Mouse (Mus musculus): ENCODE data around the gene Fbll1. TPM values are rescaled to one million over a fixed set of nuclear protein-coding genes. Genes with fewer than 3 reads are reported as not detected.
"Not testable (repeated sequence)": the region's sequence is repeated elsewhere in the genome, so short reads cannot be mapped to it uniquely, and the experiment has no call there.

The Fbll1 gene
- polyA plus RNA-seq, 1 experiment from 2014 or later: 4.8 TPM

DNA sequence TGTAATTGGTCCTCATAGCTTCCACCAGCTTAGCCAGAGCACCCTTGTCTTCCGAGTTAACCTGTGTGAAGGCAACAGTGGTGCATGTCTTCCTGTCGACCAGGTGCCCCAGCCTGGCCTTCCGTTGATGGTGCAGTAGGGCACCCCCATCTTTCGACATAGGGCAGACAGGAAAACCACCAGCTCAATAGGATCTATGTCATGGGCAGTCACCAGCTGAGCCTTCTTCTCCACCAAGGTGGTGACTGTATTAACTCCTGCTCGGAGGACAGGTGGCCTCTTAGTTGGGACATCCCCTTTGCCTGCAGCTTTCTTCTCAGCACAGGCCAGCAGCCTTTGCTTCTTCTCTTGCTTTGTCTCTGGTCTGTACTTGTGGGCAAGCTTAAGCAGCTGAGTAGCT lies 5.9 kb downstream of the Fbll1 start:
- H3K4me1 ChIP-seq (ENCODE audit: control insufficient read depth, insufficient read depth, low read depth, low read length); H3K9me3 ChIP-seq (ENCODE audit: control insufficient read depth, low read length); H3K27me3 ChIP-seq (replicated peaks; ENCODE audit: control insufficient read depth, insufficient read depth, low read length); H3K4me2 ChIP-seq (ENCODE audit: low read length); H3K4me3 ChIP-seq (ENCODE audit: low read length); H3K27ac ChIP-seq (ENCODE audit: low read depth, low read length); H3K9ac ChIP-seq (ENCODE audit: low read depth, low read length); ATAC-seq; H3K36me3 ChIP-seq (ENCODE audit: control insufficient read depth, insufficient read depth, low read length): not testable (repeated sequence)
- 87% methylated on average over 5 of the region's 5 CpGs for WGBS

DNA sequence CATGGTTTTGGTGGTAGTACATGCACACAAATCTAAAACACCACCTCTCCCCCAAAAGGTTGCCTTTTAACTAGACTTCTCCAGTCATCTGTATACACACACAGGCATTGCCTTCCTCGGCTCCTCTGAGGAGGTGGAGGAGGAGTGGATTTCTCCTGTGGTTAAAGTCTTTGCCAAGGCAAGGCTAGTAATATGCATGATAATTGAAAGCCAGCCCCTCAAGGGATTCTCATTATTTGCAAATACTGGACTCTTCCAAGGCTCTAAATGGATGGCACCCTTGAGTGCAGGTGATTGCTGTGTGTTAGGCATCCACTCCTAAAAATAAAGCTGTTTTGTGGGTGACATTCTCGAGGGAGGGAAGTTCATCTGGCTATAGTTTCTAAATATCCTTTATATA lies 10.2 kb downstream of the Fbll1 start:
- Histone ChIP-seq H3K9me3 (ENCODE audit: control insufficient read depth, low read length) (no peaks in the 10 kb centered on the region), H3K4me1 (ENCODE audit: control insufficient read depth, insufficient read depth, low read depth, low read length) (no peaks in the 10 kb centered on the region)
- no peak for ATAC-seq

DNA sequence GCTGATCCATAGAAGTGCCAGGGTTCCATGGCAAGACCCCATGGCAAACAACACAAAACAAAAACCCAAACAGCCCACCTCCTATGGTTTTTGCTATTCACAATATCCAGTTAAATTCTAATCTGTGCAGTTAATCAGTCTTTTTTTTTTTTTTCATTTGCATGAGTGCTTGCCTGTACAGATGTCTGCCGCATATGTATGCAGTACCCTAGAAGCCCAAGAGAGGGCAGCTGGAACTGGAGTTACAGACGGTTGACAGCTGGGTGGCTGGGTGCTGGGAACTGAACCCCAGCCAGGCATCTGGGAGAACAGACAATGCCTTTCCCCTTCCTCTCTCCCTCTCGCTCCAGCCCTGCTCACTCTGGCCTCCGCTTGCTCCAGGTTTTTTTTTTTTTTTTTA lies 14.1 kb downstream of the Fbll1 start:
- H3K4me2 ChIP-seq (ENCODE audit: low read length): no peak overlapping the region
- no peaks in the 10 kb centered on the region for H3K9me3 ChIP-seq (ENCODE audit: control insufficient read depth, low read length)
- ATAC-seq: no peak
- no peak overlapping the region for H3K4me3 ChIP-seq (ENCODE audit: low read length)
- no peak overlapping the region for H3K27ac ChIP-seq (ENCODE audit: low read depth, low read length)
- no peak overlapping the region for H3K9ac ChIP-seq (ENCODE audit: low read depth, low read length)
- no peaks in the 10 kb centered on the region for H3K27me3 ChIP-seq (replicated peaks; ENCODE audit: control insufficient read depth, insufficient read depth, low read length)
- no peaks in the 10 kb centered on the region for H3K4me1 ChIP-seq (ENCODE audit: control insufficient read depth, insufficient read depth, low read depth, low read length)
- WGBS: 98% methylated on average over 4 of the region's 4 CpGs
- H3K36me3 ChIP-seq (ENCODE audit: control insufficient read depth, insufficient read depth, low read length): peaks cover 35% of the 10 kb centered on the region

More for the DNA sequence above, 10.2 kb downstream of the Fbll1 start:
- Histone ChIP-seq H3K36me3 (ENCODE audit: control insufficient read depth, insufficient read depth, low read length) (peaks cover 19% of the 10 kb centered on the region), H3K27me3 (replicated peaks; ENCODE audit: control insufficient read depth, insufficient read depth, low read length) (no peaks in the 10 kb centered on the region), H3K4me2 (ENCODE audit: low read length) (no peak overlapping the region), H3K9ac (ENCODE audit: low read depth, low read length) (no peak overlapping the region), H3K27ac (ENCODE audit: low read depth, low read length) (no peak overlapping the region), H3K4me3 (ENCODE audit: low read length) (no peak overlapping the region)
- 52% methylated on average over 2 of the region's 2 CpGs for WGBS

DNA sequence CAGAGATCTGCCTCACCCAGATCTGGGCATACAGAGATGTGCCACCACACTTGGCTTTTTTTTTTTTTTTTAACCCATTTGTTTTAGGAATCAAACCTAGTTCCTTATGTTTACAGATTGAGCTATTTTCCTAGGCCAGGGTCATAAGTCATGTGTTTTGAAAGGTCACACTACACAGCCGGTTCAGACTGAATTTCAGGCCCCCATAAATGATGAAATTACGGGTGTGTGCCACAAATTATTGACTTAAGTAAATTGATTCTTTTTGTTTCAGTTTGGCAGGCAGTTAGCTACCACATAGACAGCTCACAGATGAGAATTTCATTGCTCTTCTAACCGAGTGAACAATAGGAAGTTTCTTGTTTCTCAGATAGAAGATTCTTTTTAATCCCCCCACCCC lies 14.7 kb downstream of the Fbll1 start:
- H3K36me3 ChIP-seq (ENCODE audit: control insufficient read depth, insufficient read depth, low read length): peaks cover 35% of the 10 kb centered on the region
- no peak overlapping the region for H3K9ac ChIP-seq (ENCODE audit: low read depth, low read length)
- no peak for ATAC-seq
- H3K27ac ChIP-seq (ENCODE audit: low read depth, low read length): no peak overlapping the region
- H3K9me3 ChIP-seq (ENCODE audit: control insufficient read depth, low read length): no peaks in the 10 kb centered on the region
- no peaks in the 10 kb centered on the region for H3K4me1 ChIP-seq (ENCODE audit: control insufficient read depth, insufficient read depth, low read depth, low read length)
- WGBS: 94% methylated on average over 3 of the region's 3 CpGs
- no peak overlapping the region for H3K4me3 ChIP-seq (ENCODE audit: low read length)
- no peak overlapping the region for H3K4me2 ChIP-seq (ENCODE audit: low read length)
- no peaks in the 10 kb centered on the region for H3K27me3 ChIP-seq (replicated peaks; ENCODE audit: control insufficient read depth, insufficient read depth, low read length)

DNA sequence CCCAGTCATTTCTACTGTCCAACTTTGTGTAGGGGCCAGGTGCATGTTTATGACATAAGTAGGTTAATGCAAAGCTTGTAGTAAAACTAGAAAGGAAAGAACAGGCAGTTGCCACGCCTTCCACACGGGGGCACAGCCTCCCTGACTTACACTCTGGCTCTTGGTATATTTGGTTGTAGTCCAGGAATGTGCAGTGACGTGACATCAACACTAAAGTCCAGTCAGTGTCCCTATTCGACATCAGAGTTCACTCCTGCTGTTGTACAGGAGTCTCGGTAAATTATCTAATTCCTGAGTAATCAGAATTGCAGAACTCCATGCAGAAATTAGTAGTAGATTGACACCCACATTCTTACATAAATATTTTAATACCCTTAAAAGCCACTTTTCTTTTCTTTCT lies 15.6 kb downstream of the Fbll1 start:
- no peak for ATAC-seq
- Histone ChIP-seq H3K36me3 (ENCODE audit: control insufficient read depth, insufficient read depth, low read length) (peaks cover 42% of the 10 kb centered on the region), H3K9me3 (ENCODE audit: control insufficient read depth, low read length) (no peaks in the 10 kb centered on the region), H3K9ac (ENCODE audit: low read depth, low read length) (no peak overlapping the region), H3K27ac (ENCODE audit: low read depth, low read length) (no peak overlapping the region), H3K4me3 (ENCODE audit: low read length) (no peak overlapping the region), H3K4me1 (ENCODE audit: control insufficient read depth, insufficient read depth, low read depth, low read length) (no peaks in the 10 kb centered on the region), H3K27me3 (replicated peaks; ENCODE audit: control insufficient read depth, insufficient read depth, low read length) (no peaks in the 10 kb centered on the region), H3K4me2 (ENCODE audit: low read length) (no peak overlapping the region)
- 89% methylated on average over 5 of the region's 5 CpGs for WGBS

DNA sequence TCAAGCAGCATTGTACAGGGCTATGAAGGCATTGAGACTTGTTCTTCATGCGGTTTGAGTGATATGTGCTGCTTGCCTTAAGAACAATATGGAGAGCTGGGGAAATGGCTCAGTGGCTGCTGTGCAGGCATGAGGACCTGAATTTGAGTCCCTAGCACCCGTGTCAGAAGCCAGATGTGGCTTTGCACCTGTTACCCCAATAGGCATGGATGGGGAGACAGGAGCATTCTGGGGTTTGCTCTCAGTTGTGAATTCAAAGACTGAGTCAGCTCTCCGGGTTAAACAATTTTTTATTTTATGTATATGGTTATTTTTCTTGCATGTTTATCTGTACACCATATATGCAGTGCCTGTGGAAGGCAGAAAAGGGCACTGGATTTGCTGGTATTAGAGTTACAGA lies 16.2 kb downstream of the Fbll1 start:
- H3K4me3 ChIP-seq (ENCODE audit: low read length): no peak overlapping the region
- no peaks in the 10 kb centered on the region for H3K4me1 ChIP-seq (ENCODE audit: control insufficient read depth, insufficient read depth, low read depth, low read length)
- H3K4me2 ChIP-seq (ENCODE audit: low read length): no peak overlapping the region
- H3K9ac ChIP-seq (ENCODE audit: low read depth, low read length): no peak overlapping the region
- peaks cover 46% of the 10 kb centered on the region for H3K36me3 ChIP-seq (ENCODE audit: control insufficient read depth, insufficient read depth, low read length)
- no peak for ATAC-seq
- H3K9me3 ChIP-seq (ENCODE audit: control insufficient read depth, low read length): no peaks in the 10 kb centered on the region
- H3K27me3 ChIP-seq (replicated peaks; ENCODE audit: control insufficient read depth, insufficient read depth, low read length): no peaks in the 10 kb centered on the region
- H3K27ac ChIP-seq (ENCODE audit: low read depth, low read length): no peak overlapping the region
- 95% methylated on average over 3 of the region's 3 CpGs for WGBS

DNA sequence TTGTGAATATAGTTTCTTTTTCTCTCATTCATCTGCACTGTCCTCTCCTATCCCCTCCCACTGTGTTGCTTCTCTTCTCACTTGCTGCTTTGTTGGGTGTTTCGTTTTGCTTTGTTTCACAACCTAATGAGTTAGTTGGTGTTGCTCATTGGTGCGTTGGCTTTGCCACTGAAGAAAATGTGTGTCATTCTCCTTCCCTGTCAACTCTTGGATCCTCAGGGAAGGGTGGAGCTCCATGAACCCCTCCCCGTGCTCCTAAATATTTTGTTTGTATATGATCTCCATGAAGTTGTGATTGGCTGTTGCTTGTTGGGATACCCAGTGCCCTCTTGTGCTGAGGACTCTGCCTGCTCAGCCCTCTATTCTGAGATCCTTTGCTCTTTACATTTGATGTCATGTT lies 18.3 kb downstream of the Fbll1 start:
- WGBS: 91% methylated on average over 3 of the region's 3 CpGs
- H3K4me1 ChIP-seq (ENCODE audit: control insufficient read depth, insufficient read depth, low read depth, low read length): no peaks in the 10 kb centered on the region
- H3K9me3 ChIP-seq (ENCODE audit: control insufficient read depth, low read length): no peaks in the 10 kb centered on the region
- H3K36me3 ChIP-seq (ENCODE audit: control insufficient read depth, insufficient read depth, low read length): peaks cover 51% of the 10 kb centered on the region
- H3K4me2 ChIP-seq (ENCODE audit: low read length): no peak overlapping the region
- ATAC-seq: no peak
- no peak overlapping the region for H3K4me3 ChIP-seq (ENCODE audit: low read length)
- H3K27me3 ChIP-seq (replicated peaks; ENCODE audit: control insufficient read depth, insufficient read depth, low read length): no peaks in the 10 kb centered on the region
- H3K27ac ChIP-seq (ENCODE audit: low read depth, low read length): no peak overlapping the region
- H3K9ac ChIP-seq (ENCODE audit: low read depth, low read length): no peak overlapping the region

DNA sequence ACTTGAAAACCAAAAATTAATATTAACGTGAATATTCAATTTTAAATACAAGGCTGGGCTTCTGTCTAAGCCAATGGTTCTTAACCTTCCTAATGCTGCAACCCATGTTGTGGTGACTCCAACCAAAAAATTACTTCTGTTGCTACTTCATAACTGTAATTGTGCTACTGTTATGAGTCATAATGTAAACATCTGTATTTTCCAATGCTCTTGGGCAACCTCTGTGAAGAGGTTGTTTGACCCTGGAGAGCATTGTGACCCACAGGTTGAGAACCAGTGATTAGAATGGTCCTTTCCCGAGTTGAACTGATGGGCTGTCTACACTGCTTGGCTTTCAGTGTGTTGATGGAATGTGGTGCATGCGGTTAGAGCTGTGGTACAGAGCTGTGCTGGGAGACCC lies 22.2 kb downstream of the Fbll1 start:
- H3K4me2 ChIP-seq (ENCODE audit: low read length): no peak overlapping the region
- ATAC-seq: no peak
- H3K9ac ChIP-seq (ENCODE audit: low read depth, low read length): no peak overlapping the region
- no peak overlapping the region for H3K4me3 ChIP-seq (ENCODE audit: low read length)
- no peaks in the 10 kb centered on the region for H3K27me3 ChIP-seq (replicated peaks; ENCODE audit: control insufficient read depth, insufficient read depth, low read length)
- no peak overlapping the region for H3K27ac ChIP-seq (ENCODE audit: low read depth, low read length)
- 94% methylated on average over 3 of the region's 3 CpGs for WGBS
- H3K9me3 ChIP-seq (ENCODE audit: control insufficient read depth, low read length): no peaks in the 10 kb centered on the region
- peaks cover 6% of the 10 kb centered on the region for H3K4me1 ChIP-seq (ENCODE audit: control insufficient read depth, insufficient read depth, low read depth, low read length)
- H3K36me3 ChIP-seq (ENCODE audit: control insufficient read depth, insufficient read depth, low read length): peaks cover 20% of the 10 kb centered on the region

DNA sequence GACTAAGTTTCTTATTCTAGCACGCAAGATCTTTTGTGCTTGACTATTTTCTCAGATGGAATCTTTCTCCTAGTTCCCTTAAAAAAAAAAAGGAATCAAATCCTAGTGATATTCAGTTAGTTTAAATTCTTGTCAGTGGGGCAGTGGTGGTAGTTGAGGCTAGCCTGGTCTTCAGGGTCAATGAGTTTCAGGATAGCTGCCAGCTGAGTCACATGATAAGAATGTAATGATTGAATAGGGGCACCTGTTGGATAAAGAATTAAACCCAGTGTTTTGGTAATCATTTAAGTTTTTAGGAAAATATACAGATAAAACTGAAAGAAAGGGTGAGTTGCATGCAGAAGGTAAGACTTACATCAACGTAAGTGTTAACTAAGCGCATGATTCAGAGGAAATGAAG lies 23.1 kb downstream of the Fbll1 start:
- ATAC-seq: no peak
- Histone ChIP-seq H3K4me3 (ENCODE audit: low read length) (no peak overlapping the region), H3K9me3 (ENCODE audit: control insufficient read depth, low read length) (no peaks in the 10 kb centered on the region), H3K4me2 (ENCODE audit: low read length) (no peak overlapping the region), H3K27ac (ENCODE audit: low read depth, low read length) (no peak overlapping the region), H3K9ac (ENCODE audit: low read depth, low read length) (no peak overlapping the region), H3K27me3 (replicated peaks; ENCODE audit: control insufficient read depth, insufficient read depth, low read length) (no peaks in the 10 kb centered on the region), H3K4me1 (ENCODE audit: control insufficient read depth, insufficient read depth, low read depth, low read length) (peaks cover 13% of the 10 kb centered on the region), H3K36me3 (ENCODE audit: control insufficient read depth, insufficient read depth, low read length) (peaks cover 20% of the 10 kb centered on the region)
- WGBS: 96% methylated on average over 3 of the region's 3 CpGs
